ENCODE assay signal across 24 mouse cellular contexts in genomic region chr17:47978001-47978400, GRCm38 (mm10). TPM values are rescaled to one million over a fixed set of nuclear protein-coding genes. Genes with fewer than 3 reads are reported as not detected.
DNase-seq lines count a peak whose midpoint lies in the region; ATAC-seq and TF ChIP-seq lines count a peak whose summit lies in the region.
"Had no signal": no experiment of that assay in that cellular context is flagged by ENCODE, and none has a peak within 500 bp of the region (broad histone marks: within the 10 kb centered on the region; RNA-seq: fewer than 3 reads in every experiment).

No protein-coding gene starts in this region.

- no peak for ATAC-seq in forebrain, postnatal 0 days
- ATAC-seq in lung, embryonic 14.5 days (ENCODE audit: insufficient read depth): no peak
- ATAC-seq: forebrain, embryonic 15.5 days; Patski had no signal

- peak overlapping the region; percentile 76 for H3K27ac ChIP-seq in forebrain, embryonic 10.5 days
- H3K27ac ChIP-seq in forebrain, postnatal 0 days (ENCODE audit: low read depth, low read length): no peak overlapping the region
- no peak overlapping the region for H3K27ac ChIP-seq in lung, embryonic 14.5 days (ENCODE audit: low read depth)
- H3K27ac ChIP-seq in limb, embryonic 10.5 days: peak overlapping the region; percentile 74; the same call in 1 of the 2 replicates
- H3K27ac ChIP-seq: embryonic facial prominence, embryonic 15.5 days; forebrain, embryonic 12.5 days; forebrain, embryonic 15.5 days; heart, embryonic 15.5 days; hindbrain, embryonic 14.5 days had no signal

- DNase-seq in forebrain, embryonic 10.5 days (ENCODE audit: extremely low spot score, low spot score): no peak
- DNase-seq in forebrain, postnatal 0 days: no peak
- DNase-seq in lung, embryonic 14.5 days: peak; percentile 62
- no peak for DNase-seq in lung, postnatal 14 days
- peak; percentile 50 for DNase-seq in ovary, adult 18-20 months (ENCODE audit: low spot score)
- DNase-seq in ovary, postnatal 14 days (ENCODE audit: low spot score): no peak
- no peak for DNase-seq in limb, embryonic 10.5 days (ENCODE audit: low spot score)
- no peak for DNase-seq in right cerebral cortex, adult 18-20 months
- DNase-seq: adrenal gland, postnatal 14 days; B cell, adult 2 months; cerebellum, adult 11-12 months; cerebellum, adult 8-10 months; gastrocnemius, postnatal 10 days; gastrocnemius, postnatal 36 days; heart, postnatal 36 days had no signal

- peaks cover 80% of the 10 kb centered on the region for H3K4me1 ChIP-seq in forebrain, embryonic 10.5 days
- H3K4me1 ChIP-seq in forebrain, postnatal 0 days (ENCODE audit: insufficient read depth): peaks cover 13% of the 10 kb centered on the region
- H3K4me1 ChIP-seq in lung, embryonic 14.5 days (ENCODE audit: insufficient read depth): peaks cover 46% of the 10 kb centered on the region
- peaks cover 71% of the 10 kb centered on the region for H3K4me1 ChIP-seq in limb, embryonic 10.5 days

- 90% methylated on average over 2 of the region's 2 CpGs for WGBS in forebrain, embryonic 10.5 days
- 84% methylated on average over 2 of the region's 2 CpGs for WGBS in forebrain, postnatal 0 days
- WGBS in lung, embryonic 14.5 days: 36% methylated on average over 2 of the region's 2 CpGs
- 78% methylated on average over 2 of the region's 2 CpGs for WGBS in limb, embryonic 10.5 days

- no peak for TF ChIP-seq CTCF in forebrain, postnatal 0 days (IDR thresholded peaks at IDR 0.05; ENCODE audit: low read depth)
- TF ChIP-seq CTCF in lung, embryonic 14.5 days (IDR thresholded peaks at IDR 0.05; ENCODE audit: low read depth): no peak

- no peak overlapping the region for H3K4me2 ChIP-seq in forebrain, postnatal 0 days (ENCODE audit: low read depth)
- H3K4me2 ChIP-seq in lung, embryonic 14.5 days: no peak overlapping the region
- H3K4me2 ChIP-seq: embryonic facial prominence, embryonic 12.5 days; embryonic facial prominence, embryonic 15.5 days; forebrain, embryonic 12.5 days; forebrain, embryonic 15.5 days; heart, embryonic 12.5 days; heart, embryonic 15.5 days; hindbrain, embryonic 14.5 days had no signal

- H3K9ac ChIP-seq in forebrain, postnatal 0 days: no peak overlapping the region
- H3K9ac ChIP-seq in lung, embryonic 14.5 days: no peak overlapping the region
- H3K9ac ChIP-seq: embryonic facial prominence, embryonic 12.5 days; embryonic facial prominence, embryonic 15.5 days; forebrain, embryonic 12.5 days; forebrain, embryonic 15.5 days; heart, embryonic 12.5 days; heart, embryonic 15.5 days; hindbrain, embryonic 14.5 days had no signal

- H3K27me3 ChIP-seq in forebrain, embryonic 10.5 days (ENCODE audit: poor library complexity, severe bottlenecking): peaks cover 78% of the 10 kb centered on the region
- H3K27me3 ChIP-seq in forebrain, postnatal 0 days (ENCODE audit: insufficient read depth, low read length): peaks cover 10% of the 10 kb centered on the region
- no peaks in the 10 kb centered on the region for H3K27me3 ChIP-seq in lung, embryonic 14.5 days (ENCODE audit: insufficient read depth, low read length)
- H3K27me3 ChIP-seq in limb, embryonic 10.5 days (ENCODE audit: low read depth, poor library complexity, severe bottlenecking): peaks cover 58% of the 10 kb centered on the region
- H3K27me3 ChIP-seq: embryonic facial prominence, embryonic 12.5 days; embryonic facial prominence, embryonic 15.5 days; heart, embryonic 12.5 days; heart, embryonic 15.5 days; Patski had no signal

- no peaks in the 10 kb centered on the region for H3K9me3 ChIP-seq in forebrain, embryonic 10.5 days
- H3K9me3 ChIP-seq in forebrain, postnatal 0 days (ENCODE audit: low read length): no peaks in the 10 kb centered on the region
- no peaks in the 10 kb centered on the region for H3K9me3 ChIP-seq in lung, embryonic 14.5 days (ENCODE audit: low read depth, low read length)
- no peaks in the 10 kb centered on the region for H3K9me3 ChIP-seq in limb, embryonic 10.5 days (replicated peaks)
- H3K9me3 ChIP-seq: embryonic facial prominence, embryonic 12.5 days; embryonic facial prominence, embryonic 15.5 days; forebrain, embryonic 12.5 days; forebrain, embryonic 15.5 days; heart, embryonic 12.5 days; heart, embryonic 15.5 days had no signal

- H3K36me3 ChIP-seq in forebrain, embryonic 10.5 days (replicated peaks): no peaks in the 10 kb centered on the region
- no peaks in the 10 kb centered on the region for H3K36me3 ChIP-seq in forebrain, postnatal 0 days (ENCODE audit: insufficient read depth)
- H3K36me3 ChIP-seq in lung, embryonic 14.5 days (ENCODE audit: insufficient read depth): no peaks in the 10 kb centered on the region
- H3K36me3 ChIP-seq in limb, embryonic 10.5 days: no peaks in the 10 kb centered on the region
- H3K36me3 ChIP-seq: embryonic facial prominence, embryonic 12.5 days; embryonic facial prominence, embryonic 15.5 days; forebrain, embryonic 12.5 days; forebrain, embryonic 15.5 days; G1E; heart, embryonic 12.5 days; heart, embryonic 15.5 days had no signal

- H3K4me3 ChIP-seq in forebrain, embryonic 10.5 days: no peak overlapping the region
- H3K4me3 ChIP-seq in forebrain, postnatal 0 days (ENCODE audit: low read depth, low read length): no peak overlapping the region
- H3K4me3 ChIP-seq in lung, embryonic 14.5 days (ENCODE audit: low read depth, low read length): no peak overlapping the region
- H3K4me3 ChIP-seq in limb, embryonic 10.5 days: no peak overlapping the region
- H3K4me3 ChIP-seq: embryonic facial prominence, embryonic 12.5 days; embryonic facial prominence, embryonic 15.5 days; forebrain, embryonic 12.5 days; forebrain, embryonic 15.5 days; heart, embryonic 12.5 days; heart, embryonic 15.5 days had no signal

RNA-seq across cellular contexts. Expression of gene Foxp4, which starts 53.6 kb away (rescaled TPM):
- 16.6 and 18.0 TPM in 2 replicates for polyA plus RNA-seq in forebrain, embryonic 10.5 days (2016; fragmentation: Nextera tagmentation; extraction: Ambion mirVana)
- total RNA-seq in forebrain, postnatal 0 days (2014; rRNA removed): 108 and 109 TPM in 2 replicates
- polyA plus RNA-seq in forebrain, postnatal 0 days (2015; fragmentation: Nextera tagmentation; extraction: Ambion mirVana): 45.7 and 56.4 TPM in 2 replicates
- polyA plus RNA-seq in lung, embryonic 14.5 days (2014; fragmentation: Nextera tagmentation; extraction: Ambion mirVana): 37.2 and 42.2 TPM in 2 replicates
- polyA plus RNA-seq in limb, embryonic 10.5 days (2016; fragmentation: Nextera tagmentation; extraction: Ambion mirVana): 23.2 and 27.2 TPM in 2 replicates

Comparison
In these comparisons a context has a peak if more than half of its experiments do, and no peak if none do; other contexts are left out.
1. DNase-seq: peak in lung, embryonic 14.5 days (single experiment) and ovary, adult 18-20 months (single experiment); none in forebrain, embryonic 10.5 days (single experiment), forebrain, postnatal 0 days (single experiment), lung, postnatal 14 days (single experiment), ovary, postnatal 14 days (single experiment), limb, embryonic 10.5 days (single experiment) and right cerebral cortex, adult 18-20 months (single experiment).
2. H3K27ac ChIP-seq: peak in forebrain, embryonic 10.5 days (single experiment) and limb, embryonic 10.5 days (single experiment); none in forebrain, postnatal 0 days (single experiment) and lung, embryonic 14.5 days (single experiment).